ENCODE assay signal across 8 mouse cellular contexts in genomic region chr15:77933770-77934169, GRCm38 (mm10). TPM values are rescaled to one million over a fixed set of nuclear protein-coding genes. Genes with fewer than 3 reads are reported as not detected.
A peak's percentile ranks its signal among the peaks of the same experiment; 100 is the strongest.
DNase-seq lines count a peak whose midpoint lies in the region; ATAC-seq and TF ChIP-seq lines count a peak whose summit lies in the region.

No protein-coding gene starts in this region.

- no peaks in the 10 kb centered on the region for H3K4me1 ChIP-seq in intestine, postnatal 0 days (replicated peaks; ENCODE audit: control insufficient read depth, insufficient read depth, low read length)
- H3K4me1 ChIP-seq in midbrain, embryonic 10.5 days: peaks cover 19% of the 10 kb centered on the region

- H3K36me3 ChIP-seq in intestine, postnatal 0 days (ENCODE audit: control insufficient read depth, insufficient read depth): no peaks in the 10 kb centered on the region
- no peaks in the 10 kb centered on the region for H3K36me3 ChIP-seq in midbrain, embryonic 10.5 days

- WGBS in intestine, postnatal 0 days: under 1% methylated on average over 14 of the region's 14 CpGs
- WGBS in midbrain, embryonic 10.5 days: under 1% methylated on average over 14 of the region's 14 CpGs

- H3K4me2 ChIP-seq in intestine, postnatal 0 days (replicated peaks; ENCODE audit: low read depth): peak overlapping the region; percentile 35

- peak; percentile 99 for TF ChIP-seq CTCF in intestine, postnatal 0 days (IDR thresholded peaks at IDR 0.05; ENCODE audit: low read depth)

- peak; percentile 98 for DNase-seq in adrenal gland, adult 2 months
- peak; percentile 91 for DNase-seq in embryo, embryonic 9.5 days (ENCODE audit: extremely low spot score)
- peak; percentile 97 to 99 for DNase-seq in left cerebral cortex, postnatal 36 days (ENCODE audit: low spot score in 2 of 2)
- DNase-seq in midbrain, embryonic 10.5 days (ENCODE audit: low spot score): peak; percentile 93
- peak; percentile 95 to 98 for DNase-seq in right cerebral cortex, postnatal 36 days (ENCODE audit: low spot score in 2 of 2)
- DNase-seq in urinary bladder, postnatal 4 days (ENCODE audit: low spot score in 2 of 2): peak; percentile 92 to 99

- intact Hi-C loops in left cerebral cortex, postnatal 36 days (cut with DNase I): no loop called here

- no peak overlapping the region for H3K4me3 ChIP-seq in intestine, postnatal 0 days (ENCODE audit: low read depth, low read length)
- peak overlapping the region; percentile 31 for H3K4me3 ChIP-seq in midbrain, embryonic 10.5 days

- no peak overlapping the region for H3K27ac ChIP-seq in intestine, postnatal 0 days (ENCODE audit: low read depth, low read length)
- 0 out of 2 replicates have a peak overlapping the region, but pooled peaks have one; percentile 47 for H3K27ac ChIP-seq in midbrain, embryonic 10.5 days (replicated peaks)

- H3K27me3 ChIP-seq in intestine, postnatal 0 days (replicated peaks; ENCODE audit: control insufficient read depth, insufficient read depth, low read length): no peaks in the 10 kb centered on the region; the same call in 1 of the 2 replicates
- peaks cover 11% of the 10 kb centered on the region; the same call in 1 of the 2 replicates for H3K27me3 ChIP-seq in midbrain, embryonic 10.5 days (ENCODE audit: low read depth, poor library complexity, severe bottlenecking)

- ATAC-seq in granulocyte monocyte progenitor cell, adult 5-6 weeks (replicated peaks; ENCODE audit: poor library complexity, severe bottlenecking): peak; percentile 45
- ATAC-seq in intestine, postnatal 0 days: no peak

- no peak overlapping the region for H3K9ac ChIP-seq in intestine, postnatal 0 days (ENCODE audit: low read depth, low read length)

- H3K9me3 ChIP-seq in intestine, postnatal 0 days (ENCODE audit: control insufficient read depth): no peaks in the 10 kb centered on the region
- no peaks in the 10 kb centered on the region for H3K9me3 ChIP-seq in midbrain, embryonic 10.5 days (replicated peaks)

RNA-seq across cellular contexts. Expression of gene Txn2, which starts 5.0 kb away (rescaled TPM):
- total RNA-seq in adrenal gland, adult 2 months (2021): 100 to 1,000 TPM; 538 to 652 TPM
- 1,033 and 1,131 TPM in 2 replicates for polyA plus RNA-seq in adrenal gland, adult 2 months (2012; rRNA removed)
- total RNA-seq in granulocyte monocyte progenitor cell, adult 5-6 weeks (2014; fragmentation: Nextera tagmentation): 214 and 226 TPM in 2 replicates
- total RNA-seq in granulocyte monocyte progenitor cell, adult 5-6 weeks (2017): 65.7 and 89.0 TPM in 2 replicates
- 165 and 173 TPM in 2 replicates for polyA plus RNA-seq in intestine, postnatal 0 days (2015; fragmentation: Nextera tagmentation; extraction: Ambion mirVana)
- total RNA-seq in left cerebral cortex, postnatal 36 days (2021): 100 to 1,000 TPM; 125 to 150 TPM
- polyA plus RNA-seq in midbrain, embryonic 10.5 days (2016; fragmentation: Nextera tagmentation; extraction: Ambion mirVana): 285 and 291 TPM in 2 replicates

RNA-seq across cellular contexts. Expression of gene Foxred2, which starts 22.8 kb away (rescaled TPM):
- total RNA-seq in adrenal gland, adult 2 months (2021): 1 to 10 TPM; 2.4 to 2.9 TPM
- polyA plus RNA-seq in adrenal gland, adult 2 months (2012; rRNA removed): 3.5 and 4.5 TPM in 2 replicates
- total RNA-seq in granulocyte monocyte progenitor cell, adult 5-6 weeks (2014; fragmentation: Nextera tagmentation): 10.1 and 18.2 TPM in 2 replicates
- total RNA-seq in granulocyte monocyte progenitor cell, adult 5-6 weeks (2017): 16.0 and 18.5 TPM in 2 replicates
- polyA plus RNA-seq in intestine, postnatal 0 days (2015; fragmentation: Nextera tagmentation; extraction: Ambion mirVana): 0.33 and 0.46 TPM in 2 replicates
- 10 to 100 TPM; 11.9 to 12.3 TPM for total RNA-seq in left cerebral cortex, postnatal 36 days (2021)
- 6.4 and 6.5 TPM in 2 replicates for polyA plus RNA-seq in midbrain, embryonic 10.5 days (2016; fragmentation: Nextera tagmentation; extraction: Ambion mirVana)

RNA-seq across cellular contexts. Expression of gene Eif3d, which starts 36.8 kb away (rescaled TPM):
- 100 to 1,000 TPM; 149 to 195 TPM for total RNA-seq in adrenal gland, adult 2 months (2021)
- 190 and 196 TPM in 2 replicates for polyA plus RNA-seq in adrenal gland, adult 2 months (2012; rRNA removed)
- total RNA-seq in granulocyte monocyte progenitor cell, adult 5-6 weeks (2014; fragmentation: Nextera tagmentation): 190 and 212 TPM in 2 replicates
- 219 and 227 TPM in 2 replicates for total RNA-seq in granulocyte monocyte progenitor cell, adult 5-6 weeks (2017)
- polyA plus RNA-seq in intestine, postnatal 0 days (2015; fragmentation: Nextera tagmentation; extraction: Ambion mirVana): 59.5 and 67.4 TPM in 2 replicates
- total RNA-seq in left cerebral cortex, postnatal 36 days (2021): 100 to 1,000 TPM in 1 of 2 experiments, 10 to 100 TPM in 1; 94.5 to 104 TPM
- polyA plus RNA-seq in midbrain, embryonic 10.5 days (2016; fragmentation: Nextera tagmentation; extraction: Ambion mirVana): 240 and 263 TPM in 2 replicates
